Mouse (Mus musculus) testis, adult 2 months (tissue): ENCODE data around the gene Lgals4.

Source experiments
- CTCF ChIP-seq: fragments of 200-500 bp; IDR thresholded peaks from 2 replicates; pipeline ENCODE4 v1.5.1; 2012; ENCODE audit warnings: low read depth, mild to moderate bottlenecking, inconsistent platforms, low read length, moderate library complexity; ENCODE audit not compliant: control insufficient read depth, insufficient read depth, insufficient replicate concordance
- POLR2A ChIP-seq: fragments of 200-500 bp; IDR thresholded peaks from 2 replicates; pipeline ENCODE4 v1.6.1; 2012; ENCODE audit warnings: low read depth, mild to moderate bottlenecking, inconsistent platforms, low read length, moderate library complexity; ENCODE audit not compliant: control insufficient read depth

DNA sequence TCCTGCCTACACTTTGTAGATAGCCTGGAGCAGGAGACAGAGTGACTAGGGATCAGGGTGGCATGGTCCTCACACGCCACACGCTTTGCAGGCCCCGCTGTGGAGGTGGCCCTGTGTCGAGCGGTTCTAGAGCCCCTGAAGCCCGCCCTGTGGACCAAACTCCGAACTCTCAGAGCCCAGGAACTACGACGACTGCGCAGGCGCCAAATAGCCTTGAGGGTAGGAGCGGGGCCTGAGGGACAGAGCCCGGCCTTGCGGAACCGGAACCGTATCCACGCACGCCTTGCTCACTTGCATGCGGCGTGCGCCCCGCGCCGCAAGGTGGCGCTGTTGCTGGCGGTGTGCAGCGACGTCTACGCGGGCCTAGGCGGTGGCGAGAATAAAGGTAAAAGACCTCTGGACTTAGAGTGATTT is 37.1 kb upstream of the Lgals4 start:
- TF ChIP-seq CTCF (peak; percentile 99), POLR2A (no peak)
